Mouse (Mus musculus): ENCODE measurements around the gene Abhd4.

Gene Abhd4

GRCm38 (mm10) chr14:54253741-54254291 is at the start of gene Abhd4, which contains the start of gene Dad1:
Gene Abhd4 (plus strand): TSS chr14:54254188.
Gene Dad1 (minus strand): TSS chr14:54254104.
- in situ Hi-C loops (cut with MboI, MseI) = no loop called here

- in situ Hi-C loops (cut with MboI, MseI) = no loop called here
Observed at GRCm38 (mm10) chr14:54204311-54204710, 49.7 kb upstream of the Abhd4 start.

DNA sequence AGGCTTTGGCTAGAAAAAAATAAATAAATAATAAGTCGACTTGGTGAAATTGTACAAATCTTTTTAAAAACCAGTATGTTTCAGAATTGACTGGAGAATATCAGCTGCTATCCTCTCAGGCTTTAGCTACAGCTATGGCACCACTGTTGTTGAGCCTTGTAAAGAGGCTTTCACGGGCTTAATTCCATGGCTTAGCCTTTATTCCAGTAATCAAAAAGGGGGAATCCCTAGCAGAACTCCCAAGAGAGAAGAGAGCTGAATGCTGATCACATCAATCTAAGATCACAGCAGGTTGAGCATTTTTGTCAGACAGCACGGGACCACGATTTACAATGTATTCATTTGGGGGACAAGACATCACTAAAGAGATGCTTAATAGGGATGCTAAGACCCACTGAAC is 49.2 kb upstream of the Abhd4 start:
- in situ Hi-C loops (cut with MboI, MseI) = no loop called here

DNA sequence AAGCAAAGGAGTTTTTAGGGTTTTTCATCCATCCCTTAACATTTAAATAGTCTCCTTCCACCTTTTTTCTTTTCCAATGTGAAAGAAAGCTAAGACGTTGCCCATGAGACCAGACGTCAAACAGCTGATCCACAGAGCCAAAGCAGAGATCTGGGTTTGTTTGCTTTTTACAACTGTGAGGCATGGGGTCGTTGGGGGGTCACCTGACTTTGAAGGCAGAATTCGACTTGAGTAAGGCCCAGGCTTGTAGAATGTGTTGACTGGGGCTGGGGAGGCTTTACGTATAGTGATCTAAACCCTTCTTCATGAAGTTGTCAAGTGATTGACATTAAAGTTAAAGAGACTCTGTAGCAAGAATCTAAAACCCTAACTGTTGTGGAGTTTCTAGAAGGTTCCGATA is 48.1 kb upstream of the Abhd4 start:
- in situ Hi-C loops (cut with MboI, MseI) = no loop called here

DNA sequence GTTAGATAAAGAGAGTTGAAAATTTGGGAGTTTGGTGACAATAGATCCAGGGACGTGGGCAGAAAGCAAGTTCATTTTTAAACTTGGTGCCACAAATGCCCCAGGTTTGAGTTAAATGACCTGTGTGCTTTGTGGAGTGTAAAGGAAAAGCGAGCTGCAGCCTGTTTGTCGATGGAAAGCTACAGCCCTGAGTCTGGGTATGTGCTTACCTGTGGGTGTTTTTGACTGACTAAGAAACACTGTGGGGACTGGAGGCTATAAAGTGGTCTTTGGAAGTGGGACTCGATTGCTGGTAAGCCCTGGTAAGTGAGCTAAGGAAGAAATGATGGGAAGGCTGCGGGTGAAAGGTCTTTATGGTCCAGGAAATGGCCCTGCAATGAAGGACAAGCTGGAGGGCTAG is 47.7 kb upstream of the Abhd4 start:
- in situ Hi-C loops (cut with MboI, MseI) = no loop called here

- in situ Hi-C loops (cut with MboI, MseI) = no loop called here
Observed at GRCm38 (mm10) chr14:54206750-54207550, 47.0 kb upstream of the Abhd4 start.

GRCm38 (mm10) chr14:54207924-54208323 is 46.1 kb upstream of the Abhd4 start:
- in situ Hi-C loops (cut with MboI, MseI) = no loop called here

- in situ Hi-C loops (cut with MboI, MseI) = no loop called here
Observed at GRCm38 (mm10) chr14:54208741-54209140, 45.2 kb upstream of the Abhd4 start.

DNA sequence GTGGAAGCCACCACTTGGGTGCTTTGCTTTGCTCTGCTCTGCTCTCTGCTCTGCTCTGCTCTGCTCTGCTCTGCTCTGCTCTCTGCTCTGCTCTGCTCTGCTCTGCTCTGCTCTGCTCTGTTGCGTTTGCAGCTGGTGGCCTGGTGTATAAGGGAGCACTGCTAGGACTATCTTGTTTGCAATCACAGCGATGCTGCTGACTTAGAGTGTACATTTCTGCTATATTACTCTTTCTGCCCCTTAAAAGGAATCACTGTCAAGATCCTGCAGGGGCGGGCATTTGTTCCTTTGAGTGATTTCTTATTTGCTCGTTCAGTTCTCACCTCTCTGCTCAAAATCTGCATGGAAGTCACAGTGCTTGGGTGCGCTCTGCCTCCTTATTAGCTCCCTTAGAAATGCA is 44.1 kb upstream of the Abhd4 start:
- in situ Hi-C loops (cut with MboI, MseI) = no loop called here

DNA sequence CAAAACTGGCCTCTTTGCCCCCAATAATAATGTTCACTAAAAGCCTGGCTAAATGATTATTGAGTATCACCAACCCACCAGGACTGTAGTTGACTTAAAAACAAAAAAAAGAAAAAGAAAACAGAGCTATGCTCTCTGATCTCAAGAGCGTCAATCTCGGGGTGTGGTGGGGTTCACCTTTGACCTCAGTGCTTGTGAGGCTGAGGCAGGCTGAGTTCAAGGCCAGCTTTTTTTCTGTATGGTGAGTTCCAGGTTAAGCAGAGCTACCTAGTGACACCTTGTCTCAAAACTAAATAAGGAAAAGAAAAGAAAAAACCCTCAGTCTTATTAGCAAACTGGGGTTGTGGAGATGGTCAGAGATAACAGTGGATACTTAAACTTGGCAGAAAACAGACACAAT is 43.6 kb upstream of the Abhd4 start:
- in situ Hi-C loops (cut with MboI, MseI) = no loop called here

GRCm38 (mm10) chr14:54211199-54211598 is 42.8 kb upstream of the Abhd4 start:
- in situ Hi-C loops (cut with MboI, MseI) = no loop called here

DNA sequence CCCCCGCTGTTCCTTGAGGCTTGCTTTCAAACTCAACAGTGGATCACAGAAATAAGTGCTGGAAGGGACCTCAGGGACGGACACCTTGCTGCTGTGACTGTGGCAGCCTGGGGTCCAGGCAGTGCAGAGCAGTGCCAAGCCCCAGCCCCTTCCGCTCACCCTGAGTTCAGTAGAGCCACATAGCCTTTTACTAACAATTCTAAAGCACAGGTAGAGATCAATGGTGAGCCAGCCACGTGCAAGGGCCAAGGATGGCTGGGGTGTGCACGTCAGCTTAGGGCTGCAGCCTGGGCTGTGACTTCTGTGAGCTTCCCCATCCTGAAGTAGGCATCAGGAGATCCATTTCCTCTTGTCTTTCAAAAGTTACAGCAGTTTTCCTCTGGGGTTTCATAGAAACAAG is 42.2 kb upstream of the Abhd4 start:
- in situ Hi-C loops (cut with MboI, MseI) = no loop called here

- in situ Hi-C loops (cut with MboI, MseI) = no loop called here
Observed at GRCm38 (mm10) chr14:54213734-54214133, 40.3 kb upstream of the Abhd4 start.

DNA sequence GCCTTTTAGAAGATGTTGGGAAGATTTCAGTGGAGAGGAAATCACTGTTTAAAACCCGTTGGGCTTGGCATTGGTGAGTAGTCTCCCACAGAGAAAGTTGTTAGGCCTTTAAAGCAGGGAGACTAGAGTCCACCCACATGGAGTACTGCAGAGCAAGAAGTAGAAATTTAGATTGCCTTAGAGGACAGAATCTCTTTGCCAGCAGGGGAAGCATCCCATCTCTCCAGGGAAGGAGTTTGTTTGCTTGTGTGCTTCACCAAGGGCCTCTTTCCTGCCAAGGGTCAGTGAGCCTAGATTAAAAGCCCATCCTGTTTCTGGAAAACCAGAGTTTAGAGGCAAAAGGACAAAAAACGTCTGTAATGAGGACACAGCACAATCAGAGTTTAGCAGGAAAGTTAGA is 39.5 kb upstream of the Abhd4 start:
- in situ Hi-C loops (cut with MboI, MseI) = no loop called here

DNA sequence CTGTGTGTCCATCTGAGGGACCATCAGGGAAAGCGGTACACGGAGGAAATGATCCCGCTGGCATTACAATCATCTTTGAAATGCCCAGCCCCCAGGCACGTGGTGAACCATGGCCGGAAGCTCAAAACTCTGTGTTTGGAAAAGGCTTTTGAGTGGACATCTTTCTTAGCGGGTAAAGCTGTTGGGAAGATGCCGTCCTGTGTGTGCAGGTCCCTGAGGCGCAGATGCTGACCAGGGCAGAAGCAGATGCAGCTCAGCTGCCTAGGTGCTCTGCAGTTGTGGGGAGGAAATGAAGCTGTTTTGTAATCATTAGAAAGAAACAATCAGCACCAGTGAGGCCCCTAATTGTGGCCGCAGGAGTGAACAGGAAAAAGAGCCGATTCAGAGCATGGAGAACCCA is 39.1 kb upstream of the Abhd4 start:
- in situ Hi-C loops (cut with MboI, MseI) = no loop called here

DNA sequence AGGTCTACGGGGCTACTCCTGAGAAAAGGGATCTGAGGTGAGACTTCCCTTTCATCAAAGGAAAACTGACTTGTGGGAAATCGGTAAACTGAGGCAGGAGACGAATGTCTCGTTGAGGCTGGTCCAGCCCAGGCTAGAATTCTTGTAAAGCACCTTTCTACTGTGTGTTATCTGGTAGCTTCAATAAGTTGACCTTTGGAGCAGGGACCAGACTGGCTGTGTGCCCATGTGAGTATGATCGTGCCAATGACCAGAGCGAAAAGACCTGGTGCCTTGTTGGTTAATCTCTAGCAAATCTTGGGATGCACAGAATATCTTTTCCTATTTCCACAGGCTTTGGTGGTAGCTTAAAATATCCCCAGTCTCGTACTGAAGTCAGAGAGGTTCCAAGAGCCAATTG is 37.9 kb upstream of the Abhd4 start:
- in situ Hi-C loops (cut with MboI, MseI) = no loop called here

- in situ Hi-C loops (cut with MboI, MseI) = no loop called here
Observed at GRCm38 (mm10) chr14:54218233-54218632, 35.8 kb upstream of the Abhd4 start.

DNA sequence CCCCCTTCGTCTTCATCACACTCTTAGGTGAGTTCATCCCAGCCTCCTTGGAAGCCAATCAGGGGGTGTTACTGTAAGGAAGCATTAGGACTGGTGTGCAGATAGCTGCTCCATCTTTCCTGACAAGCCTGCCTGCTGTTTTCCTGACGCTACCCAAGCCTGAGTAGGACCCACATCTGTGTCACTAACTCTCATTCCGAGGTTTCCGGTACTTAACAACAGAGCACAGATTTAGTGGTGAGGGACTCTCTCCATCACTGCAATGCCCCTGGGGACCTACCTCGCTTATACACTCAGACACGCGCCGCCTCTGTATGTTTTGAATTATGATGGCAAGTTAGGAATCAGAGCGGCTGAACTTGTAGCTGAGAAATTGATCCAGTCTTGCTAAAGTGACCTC is 35.3 kb upstream of the Abhd4 start:
- in situ Hi-C loops (cut with MboI, MseI) = no loop called here

GRCm38 (mm10) chr14:54219256-54219655 is 34.7 kb upstream of the Abhd4 start:
- in situ Hi-C loops (cut with MboI, MseI) = no loop called here

- in situ Hi-C loops (cut with MboI, MseI) = no loop called here
Observed at GRCm38 (mm10) chr14:54219849-54220248, 34.1 kb upstream of the Abhd4 start.

DNA sequence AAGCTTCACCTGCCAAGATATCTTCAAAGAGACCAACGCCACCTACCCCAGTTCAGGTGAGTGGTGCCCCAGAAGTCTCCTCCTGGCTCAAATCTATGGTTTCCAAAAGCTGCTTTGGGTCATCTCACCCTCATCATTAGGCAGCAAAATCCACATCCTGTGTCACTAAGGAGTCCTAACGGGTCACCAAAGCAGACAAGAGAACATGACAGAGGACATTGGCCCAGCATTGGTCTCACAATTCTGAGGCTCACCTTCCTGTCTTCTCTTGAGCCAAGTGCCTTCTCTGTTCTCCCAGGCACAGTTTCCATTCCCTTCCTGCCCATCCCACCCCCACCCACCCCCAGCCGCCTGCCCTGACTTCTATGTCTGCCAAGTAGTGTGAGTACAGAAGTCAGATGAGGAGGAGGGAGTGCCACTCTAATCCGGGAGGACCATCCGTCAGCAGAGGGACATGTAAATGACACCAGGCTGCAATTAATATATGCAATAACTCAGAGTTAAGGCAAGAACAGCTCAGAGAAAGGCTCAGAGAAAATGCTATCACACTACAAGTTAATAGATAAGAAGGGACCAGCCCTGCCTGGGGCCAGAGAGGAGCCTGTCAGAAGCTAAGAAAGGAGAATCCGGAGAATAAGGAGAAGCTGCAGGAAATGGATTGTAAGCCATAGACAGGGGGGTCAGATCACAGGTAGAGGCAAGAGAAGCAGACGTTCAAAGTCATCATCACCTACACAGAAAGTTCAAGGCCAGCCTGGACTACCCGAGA is 33.1 kb upstream of the Abhd4 start:
- in situ Hi-C loops (cut with MboI, MseI) = no loop called here

DNA sequence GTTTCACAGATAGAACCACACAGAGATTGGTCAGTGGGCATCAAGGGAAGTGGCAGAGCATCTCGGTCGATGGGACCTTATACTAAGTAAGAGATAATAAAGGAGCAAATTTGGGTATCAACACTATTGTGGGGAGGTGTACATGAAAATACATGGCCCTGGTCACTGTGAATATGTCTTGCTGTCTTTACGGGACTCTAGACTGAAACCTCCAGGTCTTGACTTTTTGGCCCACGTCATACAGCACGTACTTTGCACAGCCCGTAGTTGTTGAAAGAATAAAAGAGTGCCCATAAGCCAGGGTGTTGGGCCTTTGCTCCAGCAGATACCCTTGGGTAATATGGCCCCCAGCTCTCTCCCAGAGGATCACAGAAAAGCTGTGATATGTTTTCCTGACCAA is 32.3 kb upstream of the Abhd4 start:
- in situ Hi-C loops (cut with MboI, MseI) = no loop called here

- in situ Hi-C loops (cut with MboI, MseI) = no loop called here
Observed at GRCm38 (mm10) chr14:54222289-54222727, 31.7 kb upstream of the Abhd4 start.

Measured in T-helper 2 cell (primary cell).